Mouse (Mus musculus) kidney, postnatal 0 days (tissue): Measurements from ENCODE around the gene Zfp111. TPM values are rescaled to one million over a fixed set of nuclear protein-coding genes. Genes with fewer than 3 reads are reported as not detected.
A peak's percentile ranks its signal among the peaks of the same experiment; 100 is the strongest.

Experiments
- ATAC-seq: fragments of 200-750 bp; cut with Nextera tagmentation; replicated peaks from 2 replicates; pipeline ENCODE4 v1.8.0; 2017; ENCODE audit warnings: low read depth, moderate number of reproducible peaks, moderate TSS enrichment, moderate library complexity; ENCODE audit not compliant: low FRiP score
- DNase-seq: peaks from one replicate; pipeline ENCODE4 v3.0.0-alpha.2; 2016; ENCODE audit warnings: low spot score
- H3K27ac ChIP-seq: fragments of 300-500 bp; sonication (generic); 2 replicates; pipeline ENCODE4 v1.5.1; 2014; ENCODE audit warnings: mild to moderate bottlenecking
- H3K27me3 ChIP-seq: fragments of 300-500 bp; sonication (generic); 2 replicates; pipeline ENCODE4 v1.6.1; 2014; ENCODE audit warnings: low read length, mixed read lengths; ENCODE audit not compliant: insufficient read depth
- H3K36me3 ChIP-seq: fragments of 300-500 bp; sonication (generic); 2 replicates; pipeline ENCODE4 v1.6.1; 2014; ENCODE audit warnings: low read length, mixed read lengths; ENCODE audit not compliant: insufficient read depth
- H3K4me1 ChIP-seq: fragments of 300-500 bp; sonication (generic); replicated peaks from 2 replicates; pipeline ENCODE4 v1.6.1; 2014; ENCODE audit warnings: antibody characterized with exemption, low read length, mixed read lengths; ENCODE audit not compliant: insufficient read depth
- H3K4me2 ChIP-seq: fragments of 300-500 bp; sonication (generic); 2 replicates; pipeline ENCODE4 v1.6.1; 2014; ENCODE audit warnings: mild to moderate bottlenecking, low read length, moderate library complexity, mixed read lengths
- H3K4me3 ChIP-seq: fragments of 300-500 bp; sonication (generic); replicated peaks from 2 replicates; pipeline ENCODE4 v1.5.1; 2014; ENCODE audit warnings: low read depth, low read length
- H3K9ac ChIP-seq: fragments of 300-500 bp; sonication (generic); 2 replicates; pipeline ENCODE4 v1.6.1; 2014; ENCODE audit warnings: low read depth, low read length
- H3K9me3 ChIP-seq: fragments of 300-500 bp; sonication (generic); replicated peaks from 2 replicates; pipeline ENCODE4 v1.6.1; 2016; ENCODE audit warnings: low read length, inconsistent platforms, mixed read lengths
- CTCF ChIP-seq: IDR thresholded peaks from 2 replicates; pipeline ENCODE4 v1.5.1; 2016; ENCODE audit warnings: antibody characterized with exemption, low read depth, mild to moderate bottlenecking, moderate library complexity
- WGBS: fragments of 180-500 bp; shearing (Covaris S2); extraction: QIAGEN DNeasy Blood & Tissue Kit; methylation state at CpG from one replicate; pipeline ENCODE4 v1.1.7; 2014; 5-methylcytosine and 5-hydroxymethylcytosine counted together
- polyA plus RNA-seq: library from polyadenylated mRNA; unstranded; fragments of >200 nt; fragmentation: Nextera tagmentation; extraction: Ambion mirVana; gene quantifications from 2 replicates; pipeline ENCODE4 v1.2.1, GENCODE M21; 2015

Zfp111 gene
- 6.3 and 7.4 TPM in 2 replicates for polyA plus RNA-seq

DNA sequence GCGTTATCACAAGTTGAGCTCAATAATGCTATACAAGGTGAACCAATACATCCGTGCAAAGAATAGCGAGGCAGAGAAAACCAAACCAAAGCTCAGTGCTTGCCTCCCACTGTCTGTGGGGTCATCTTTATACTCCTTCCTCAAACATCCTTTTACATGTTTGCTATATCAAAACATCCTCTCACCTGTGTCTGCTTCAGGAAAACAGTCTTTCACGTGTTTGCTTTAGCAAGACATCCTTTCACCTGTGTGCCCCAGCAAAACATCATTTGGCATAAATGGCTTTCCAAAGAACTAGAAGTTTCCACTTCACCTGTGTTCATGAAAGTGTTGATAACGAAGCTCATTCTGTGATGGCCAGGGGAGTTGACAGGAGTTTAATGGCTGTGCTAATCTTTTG, at the start of gene Zfp111:
Gene Zfp111, minus strand, starts transcription at position 101 of the 400 bp plus-strand sequence.
- 80% methylated on average over 5 of the region's 5 CpGs for WGBS
- Histone ChIP-seq H3K27ac (no peak within 1 kb of the TSS), H3K9me3 (no peaks in the 10 kb centered on the region), H3K4me1 (0 out of 2 replicates have a peak, but pooled peaks cover 3% of the 10 kb centered on the region), H3K4me3 (no peak within 1 kb of the TSS), H3K27me3 (no peaks in the 10 kb centered on the region), H3K36me3 (no peaks in the 10 kb centered on the region), H3K9ac (no peak within 1 kb of the TSS), H3K4me2 (no peak within 1 kb of the TSS)
- DNase-seq (no peak), ATAC-seq (no peak)
- no peak for TF ChIP-seq CTCF

GRCm38 (mm10) chr7:24260000-24260312, 48.7 kb upstream of the Zfp111 start:
- WGBS, result 89% methylated on average over 4 of the region's 4 CpGs
- Histone ChIP-seq H3K4me1 (no peaks in the 10 kb centered on the region), H3K9ac (no peak overlapping the region), H3K9me3 (no peaks in the 10 kb centered on the region), H3K27ac (no peak overlapping the region), H3K4me2 (no peak overlapping the region), H3K27me3 (no peaks in the 10 kb centered on the region), H3K36me3 (peaks cover 20% of the 10 kb centered on the region; the same call in 1 of the 2 replicates), H3K4me3 (no peak overlapping the region)
- DNase-seq (no peak), ATAC-seq (no peak)
- TF ChIP-seq CTCF, result no peak

- TF ChIP-seq CTCF, result no peak
- DNase-seq, result no peak
- Histone ChIP-seq H3K4me1 (no peaks in the 10 kb centered on the region), H3K27me3 (no peaks in the 10 kb centered on the region), H3K36me3 (peaks cover 20% of the 10 kb centered on the region; the same call in 1 of the 2 replicates), H3K4me2 (no peak overlapping the region), H3K27ac (no peak overlapping the region), H3K9ac (no peak overlapping the region), H3K4me3 (no peak overlapping the region), H3K9me3 (no peaks in the 10 kb centered on the region)
- WGBS, result 89% methylated on average over 13 of the region's 13 CpGs
- ATAC-seq, result no peak
These were observed 48.2 kb upstream of the Zfp111 start for GRCm38 (mm10) chr7:24259306-24259999.

DNA sequence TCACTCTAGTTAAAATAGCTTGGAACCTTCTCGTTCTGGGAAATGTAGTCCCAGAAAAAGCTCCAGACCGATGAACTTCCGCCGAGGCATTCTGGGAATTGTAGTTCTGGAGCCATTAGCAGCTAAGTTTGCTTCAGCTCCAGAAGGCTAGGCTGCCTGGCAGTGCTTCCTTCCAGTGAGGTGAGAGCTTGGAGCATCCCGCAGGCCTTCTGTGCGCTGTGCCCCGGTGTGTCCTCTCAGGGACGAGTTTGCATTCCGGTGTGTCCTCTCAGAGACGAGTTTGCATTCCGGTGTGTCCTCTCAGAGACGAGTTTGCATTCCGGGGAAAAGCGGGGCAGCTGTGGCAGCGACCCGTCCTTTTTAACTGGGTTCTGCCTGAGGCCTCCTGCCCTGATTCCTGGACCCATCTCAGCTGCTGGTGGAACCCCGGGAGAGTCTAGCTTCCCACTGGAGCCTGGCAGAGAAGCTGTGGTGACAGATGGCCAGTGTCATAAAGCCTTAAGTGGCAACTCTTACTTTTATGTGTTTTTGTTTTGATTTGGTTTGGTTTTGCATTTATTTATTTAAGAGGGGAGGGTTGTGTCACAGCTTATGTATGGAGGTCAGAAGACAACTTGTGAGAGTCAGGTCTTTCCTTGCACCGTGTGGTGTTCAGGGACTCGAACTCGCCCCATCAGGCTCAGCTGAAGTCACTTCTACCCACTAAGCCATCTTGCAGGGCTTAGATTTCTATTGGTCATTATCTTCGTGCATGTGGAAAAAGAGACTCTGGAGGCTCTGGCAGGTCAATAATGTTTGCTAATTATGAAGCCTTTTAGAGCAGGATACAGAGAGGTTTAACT, 43.6 kb upstream of the Zfp111 start, which contains the start of gene Zfp108:
Gene Zfp108, plus strand, starts transcription at position 162 of the 842 bp plus-strand sequence.
- H3K27ac ChIP-seq, result no peak within 1 kb of the TSS

GRCm38 (mm10) chr7:24253779-24254615, 42.8 kb upstream of the Zfp111 start:
- no peak overlapping the region for H3K27ac ChIP-seq
- DNase-seq (no peak), ATAC-seq (peak; percentile 22; the same call in 1 of the 2 replicates)
- peak overlapping the region; percentile 58 for H3K4me2 ChIP-seq
- H3K9ac ChIP-seq, result 0 out of 2 replicates have a peak overlapping the region, but pooled peaks have one; percentile 23
- no peaks in the 10 kb centered on the region for H3K9me3 ChIP-seq
- no peak for TF ChIP-seq CTCF
- no peaks in the 10 kb centered on the region for H3K27me3 ChIP-seq
- WGBS, result 65% methylated on average over 9 of the region's 9 CpGs
- no peaks in the 10 kb centered on the region for H3K4me1 ChIP-seq
- peak overlapping the region; percentile 49 for H3K4me3 ChIP-seq
- no peaks in the 10 kb centered on the region for H3K36me3 ChIP-seq

More for the DNA sequence above, 43.6 kb upstream of the Zfp111 start, which contains the start of gene Zfp108:
- Histone ChIP-seq H3K4me2 (peak within 1 kb of the TSS; percentile 58), H3K9me3 (no peaks in the 10 kb centered on the region), H3K27me3 (no peaks in the 10 kb centered on the region), H3K9ac (peak within 1 kb of the TSS; percentile 60), H3K36me3 (0 out of 2 replicates have a peak, but pooled peaks cover 3% of the 10 kb centered on the region), H3K4me1 (no peaks in the 10 kb centered on the region), H3K4me3 (peak within 1 kb of the TSS; percentile 49)
- ATAC-seq, result peak; percentile 83
- peak; percentile 94 for DNase-seq
- no peak for TF ChIP-seq CTCF
- 16% methylated on average over 21 of the region's 21 CpGs for WGBS
